Mouse (Mus musculus): ENCODE results near the gene Hnrnph1.

- no peak for TF ChIP-seq POLR2A (IDR thresholded peaks at IDR 0.05; ENCODE audit: insufficient read depth, low read depth, low read length)
- TF ChIP-seq CTCF (IDR thresholded peaks at IDR 0.05) = no peak
Observed at GRCm38 (mm10) chr11:50367531-50367930, 9.3 kb upstream of the Hnrnph1 start.

All from heart, adult 2 months (tissue).